Mouse (Mus musculus) erythroblast, embryonic 14.5 days (primary cell): Measurements from ENCODE around the gene Homer3.

ENCODE experiments used
- GATA1 ChIP-seq: IDR thresholded peaks from 2 replicates; pipeline ENCODE4 v1.6.1; 2012; ENCODE audit warnings: low read length, inconsistent platforms, mixed read lengths
- TAL1 ChIP-seq: IDR thresholded peaks from 3 replicates; pipeline ENCODE4 v1.6.1; 2012; ENCODE audit warnings: low read length, inconsistent platforms, mixed read lengths

GRCm38 (mm10) chr8:70267674-70268073 is 15.0 kb upstream of the Homer3 start:
- TF ChIP-seq TAL1, result no peak
- no peak for TF ChIP-seq GATA1
